Mouse (Mus musculus) embryonic facial prominence, embryonic 10.5 days (tissue): ENCODE measurements around the gene Fshr. TPM values are rescaled to one million over a fixed set of nuclear protein-coding genes. Genes with fewer than 3 reads are reported as not detected.

Experiments used
- DNase-seq: peaks from one replicate; pipeline ENCODE4 v3.0.0-alpha.2; 2017; ENCODE audit warnings: low spot score
- H3K27ac ChIP-seq: fragments of 300-500 bp; sonication (generic); replicated peaks from 2 replicates; pipeline ENCODE4 v1.5.1; 2016; ENCODE audit warnings: mild to moderate bottlenecking
- H3K27me3 ChIP-seq: fragments of 300-500 bp; sonication (generic); replicated peaks from 2 replicates; pipeline ENCODE4 v1.6.1; 2016; ENCODE audit warnings: low read depth, mild to moderate bottlenecking; ENCODE audit not compliant: poor library complexity, severe bottlenecking
- H3K36me3 ChIP-seq: fragments of 300-500 bp; sonication (generic); replicated peaks from 2 replicates; pipeline ENCODE4 v1.6.1; 2016; ENCODE audit warnings: mild to moderate bottlenecking, moderate library complexity
- H3K4me1 ChIP-seq: fragments of 300-500 bp; sonication (generic); 2 replicates; pipeline ENCODE4 v1.6.1; 2016
- H3K4me3 ChIP-seq: fragments of 300-500 bp; sonication (generic); 2 replicates; pipeline ENCODE4 v1.5.1; 2016; ENCODE audit warnings: mild to moderate bottlenecking, moderate library complexity
- H3K9me3 ChIP-seq: fragments of 300-500 bp; sonication (generic); 2 replicates; pipeline ENCODE4 v1.6.1; 2016; ENCODE audit warnings: mild to moderate bottlenecking
- WGBS: fragments of 180-500 bp; shearing (Covaris S2); methylation state at CpG from one replicate; pipeline ENCODE4 v1.1.7; 2016; 5-methylcytosine and 5-hydroxymethylcytosine counted together
- polyA plus RNA-seq: library from polyadenylated mRNA; unstranded; fragments of >200 nt; fragmentation: Nextera tagmentation; extraction: Ambion mirVana; gene quantifications from 2 replicates; pipeline ENCODE4 v1.2.1, GENCODE M21; 2016

Gene Fshr
- polyA plus RNA-seq, 1 experiment from 2014 or later: not detected

- Histone ChIP-seq H3K9me3 (no peaks in the 10 kb centered on the region), H3K4me3 (no peak overlapping the region), H3K27ac (no peak overlapping the region; the same call in 1 of the 2 replicates), H3K36me3 (no peaks in the 10 kb centered on the region), H3K27me3 (no peaks in the 10 kb centered on the region), H3K4me1 (peaks cover 21% of the 10 kb centered on the region)
- DNase-seq: no peak
- 80% methylated on average over 3 of the region's 3 CpGs for WGBS
Measured at GRCm38 (mm10) chr17:88936941-88937340, 263.5 kb downstream of the Fshr start.
